Mouse (Mus musculus): ENCODE measurements around the gene Erich4. TPM values are rescaled to one million over a fixed set of nuclear protein-coding genes. Genes with fewer than 3 reads are reported as not detected.
"Not testable (repeated sequence)": the region's sequence is repeated elsewhere in the genome, so short reads cannot be mapped to it uniquely, and the experiment has no call there.

Erich4 gene
- polyA plus RNA-seq, 1 experiment from 2014 or later = not detected

DNA sequence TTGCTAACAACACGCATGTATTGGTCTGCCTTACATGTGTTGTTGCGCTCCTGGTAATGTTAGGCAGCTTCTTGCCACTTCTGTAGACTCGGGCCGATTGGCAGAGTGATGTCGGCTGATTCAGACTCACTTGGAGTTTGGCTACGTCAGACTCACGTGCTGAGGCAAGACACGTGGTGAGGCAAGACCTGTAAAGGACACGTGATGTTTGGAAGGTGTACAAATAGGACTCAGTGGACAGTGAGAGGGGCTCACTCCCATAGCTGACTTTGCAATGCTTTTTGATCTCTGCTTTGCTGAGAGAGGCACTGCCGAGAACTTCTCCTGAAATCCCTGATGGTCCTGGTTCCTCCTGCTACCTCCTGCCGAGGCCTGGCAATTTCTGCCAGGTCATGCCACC, 15.0 kb downstream of the Erich4 start:
- Histone ChIP-seq H3K27ac (no peak overlapping the region), H3K4me3 (no peak overlapping the region), H3K27me3 (no peaks in the 10 kb centered on the region), H3K9ac (no peak overlapping the region), H3K4me1 (no peaks in the 10 kb centered on the region), H3K4me2 (replicated peaks) (no peak overlapping the region), H3K36me3 (no peaks in the 10 kb centered on the region), H3K9me3 (replicated peaks) (no peaks in the 10 kb centered on the region)
- WGBS = 89% methylated on average over 11 of the region's 11 CpGs
- ATAC-seq (ENCODE audit: low FRiP score) = no peak

DNA sequence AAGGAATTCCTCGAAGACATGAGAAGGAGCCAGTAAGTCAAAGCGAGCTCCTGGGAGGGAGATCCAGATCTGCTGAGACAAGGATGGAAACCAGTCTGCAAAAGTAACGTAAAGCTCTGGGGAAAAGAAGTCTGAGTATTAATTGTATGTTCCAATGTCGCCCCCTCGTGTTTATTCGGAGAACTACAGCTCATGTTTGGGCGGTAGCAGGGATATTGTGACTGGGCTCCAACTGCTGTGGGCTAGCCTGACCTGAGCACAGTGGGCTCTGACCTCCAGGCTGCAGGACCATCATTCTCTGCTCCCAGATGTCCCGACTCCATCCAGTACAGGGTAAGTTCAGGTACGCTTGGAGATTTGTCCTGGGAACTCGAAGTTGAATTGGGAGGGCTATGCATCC, 16.0 kb downstream of the Erich4 start:
- H3K4me1 ChIP-seq = no peaks in the 10 kb centered on the region
- H3K4me3 ChIP-seq = no peak overlapping the region
- H3K27me3 ChIP-seq = no peaks in the 10 kb centered on the region
- no peaks in the 10 kb centered on the region for H3K9me3 ChIP-seq (replicated peaks)
- H3K36me3 ChIP-seq = no peaks in the 10 kb centered on the region
- H3K27ac ChIP-seq = no peak overlapping the region
- WGBS = 10% methylated on average over 10 of the region's 10 CpGs
- ATAC-seq (ENCODE audit: low FRiP score) = no peak
- no peak overlapping the region for H3K9ac ChIP-seq
- H3K4me2 ChIP-seq (replicated peaks) = no peak overlapping the region

DNA sequence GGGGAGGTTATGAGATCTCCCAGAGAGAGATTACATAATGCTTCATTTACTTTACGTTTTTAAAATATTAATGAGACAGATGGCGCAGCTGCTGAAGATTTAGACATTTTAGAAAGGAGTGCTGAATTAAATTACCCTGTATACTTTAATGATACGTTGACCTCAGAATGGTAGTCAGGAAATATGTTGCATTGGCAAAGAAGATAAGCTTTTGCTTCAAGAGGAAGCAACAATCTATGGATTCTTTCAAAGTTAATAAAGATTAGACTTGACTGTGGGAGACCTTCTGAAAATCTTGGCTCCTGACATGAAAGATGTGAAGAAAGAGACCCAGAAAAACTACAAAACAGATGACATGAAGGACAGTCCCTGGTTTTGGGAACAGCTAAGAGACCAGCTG, 21.8 kb downstream of the Erich4 start:
- H3K4me2 ChIP-seq (replicated peaks) = no peak overlapping the region

GRCm38 (mm10) chr7:25591226-25591625, 24.5 kb downstream of the Erich4 start:
- Histone ChIP-seq H3K4me3 (no peak overlapping the region), H3K4me2 (replicated peaks) (no peak overlapping the region)
- WGBS = 89% methylated on average over 2 of the region's 2 CpGs

More for the DNA sequence above, 21.8 kb downstream of the Erich4 start:
- 87% methylated on average over 3 of the region's 3 CpGs for WGBS
- no peak overlapping the region for H3K9ac ChIP-seq
- H3K4me1 ChIP-seq = no peaks in the 10 kb centered on the region
- H3K36me3 ChIP-seq = no peaks in the 10 kb centered on the region
- H3K27me3 ChIP-seq = no peaks in the 10 kb centered on the region
- H3K4me3 ChIP-seq = no peak overlapping the region
- H3K27ac ChIP-seq = no peak overlapping the region
- H3K9me3 ChIP-seq (replicated peaks) = no peaks in the 10 kb centered on the region
- no peak for ATAC-seq (ENCODE audit: low FRiP score)

DNA sequence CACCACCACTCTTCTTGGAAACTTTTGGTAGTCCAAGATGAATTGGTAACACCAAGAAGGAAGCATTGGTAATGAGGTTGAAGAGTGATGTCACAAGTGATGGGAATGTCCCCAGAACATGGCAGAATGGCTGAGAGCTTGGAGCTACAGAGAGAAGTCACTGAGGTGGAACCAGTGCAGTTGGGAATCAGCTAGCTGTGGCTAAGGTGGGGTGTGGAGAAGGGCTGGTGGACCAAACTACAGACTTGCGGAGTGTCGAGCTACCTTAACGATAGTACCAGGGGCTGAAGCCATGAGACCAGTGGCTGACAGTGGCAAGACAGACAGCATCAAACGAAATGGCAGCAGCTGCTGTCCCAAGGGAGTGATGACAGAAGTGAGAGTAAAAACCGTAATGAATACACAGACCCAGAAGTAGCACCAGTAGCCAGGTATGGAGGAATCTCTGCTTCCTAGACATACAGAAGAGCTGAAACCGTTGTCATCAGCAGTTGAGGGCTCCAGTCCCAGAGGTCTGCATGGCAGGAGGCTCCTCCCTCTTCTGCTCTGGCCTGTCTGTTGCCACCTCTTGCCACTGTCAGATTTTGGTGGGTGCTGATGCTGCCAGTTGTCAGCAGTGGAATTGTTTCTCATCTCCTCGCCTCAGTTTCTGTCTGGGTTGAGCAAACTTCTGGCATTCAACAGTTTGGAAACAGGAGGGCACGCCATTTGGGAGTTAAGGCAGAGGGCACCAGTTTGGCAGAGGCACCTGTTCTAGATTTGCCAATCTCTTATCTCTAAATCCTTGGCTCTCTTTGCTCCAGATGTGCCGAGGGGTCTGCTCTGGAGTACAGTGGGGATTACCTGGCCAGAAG, 30.1 kb downstream of the Erich4 start:
- WGBS = 83% methylated on average over 9 of the region's 9 CpGs
- no peaks in the 10 kb centered on the region for H3K27me3 ChIP-seq
- no peak overlapping the region for H3K4me3 ChIP-seq
- no peak overlapping the region for H3K4me2 ChIP-seq (replicated peaks)
- H3K27ac ChIP-seq = no peak overlapping the region
- H3K36me3 ChIP-seq = no peaks in the 10 kb centered on the region
- H3K4me1 ChIP-seq = no peaks in the 10 kb centered on the region
- no peak overlapping the region for H3K9ac ChIP-seq
- H3K9me3 ChIP-seq (replicated peaks) = no peaks in the 10 kb centered on the region
- ATAC-seq (ENCODE audit: low FRiP score) = no peak

More at GRCm38 (mm10) chr7:25591226-25591625, 24.5 kb downstream of the Erich4 start:
- no peak for ATAC-seq (ENCODE audit: low FRiP score)
- Histone ChIP-seq H3K27ac (no peak overlapping the region), H3K9ac (no peak overlapping the region), H3K36me3 (no peaks in the 10 kb centered on the region), H3K4me1 (no peaks in the 10 kb centered on the region), H3K9me3 (replicated peaks) (no peaks in the 10 kb centered on the region), H3K27me3 (no peaks in the 10 kb centered on the region)

GRCm38 (mm10) chr7:25584651-25585050, 31.0 kb downstream of the Erich4 start:
- H3K27me3 ChIP-seq = no peaks in the 10 kb centered on the region
- WGBS = 90% methylated on average over 5 of the region's 5 CpGs
- no peak overlapping the region for H3K4me3 ChIP-seq
- H3K4me2 ChIP-seq (replicated peaks) = no peak overlapping the region
- no peak overlapping the region for H3K9ac ChIP-seq
- H3K27ac ChIP-seq = no peak overlapping the region
- no peak for ATAC-seq (ENCODE audit: low FRiP score)
- no peaks in the 10 kb centered on the region for H3K9me3 ChIP-seq (replicated peaks)
- no peaks in the 10 kb centered on the region for H3K4me1 ChIP-seq
- no peaks in the 10 kb centered on the region for H3K36me3 ChIP-seq

DNA sequence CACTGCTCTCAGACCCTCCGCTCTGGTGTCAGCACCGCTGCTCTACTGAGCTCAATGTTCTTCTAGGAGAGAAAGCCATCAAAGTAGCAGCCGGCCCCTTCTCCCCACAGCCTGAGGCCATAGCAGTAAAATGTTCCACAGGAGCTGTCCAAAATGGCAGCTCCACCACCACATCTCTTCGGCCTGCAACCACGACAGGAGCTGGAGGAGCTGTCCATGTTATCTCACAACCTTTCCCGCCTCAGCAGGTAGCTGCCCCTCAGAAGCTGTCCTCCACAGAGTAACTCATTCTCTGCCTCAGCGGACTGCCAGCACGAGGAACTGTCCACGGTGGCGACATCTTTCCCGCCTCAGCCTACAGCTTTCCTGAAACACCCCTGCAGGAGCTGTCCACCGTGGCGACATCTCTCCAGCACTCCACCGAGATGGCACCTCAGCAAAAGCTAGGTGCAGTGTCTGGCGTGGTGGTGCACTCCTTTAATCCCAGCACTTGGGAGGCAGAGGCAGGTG, 33.3 kb downstream of the Erich4 start:
- H3K27ac ChIP-seq = no peak overlapping the region
- H3K4me2 ChIP-seq (replicated peaks) = no peak overlapping the region
- WGBS = 91% methylated on average over 15 of the region's 15 CpGs
- no peaks in the 10 kb centered on the region for H3K36me3 ChIP-seq
- no peak overlapping the region for H3K4me3 ChIP-seq
- H3K9me3 ChIP-seq (replicated peaks) = no peaks in the 10 kb centered on the region
- no peaks in the 10 kb centered on the region for H3K4me1 ChIP-seq
- H3K27me3 ChIP-seq = no peaks in the 10 kb centered on the region
- ATAC-seq (ENCODE audit: low FRiP score) = no peak
- H3K9ac ChIP-seq = no peak overlapping the region

DNA sequence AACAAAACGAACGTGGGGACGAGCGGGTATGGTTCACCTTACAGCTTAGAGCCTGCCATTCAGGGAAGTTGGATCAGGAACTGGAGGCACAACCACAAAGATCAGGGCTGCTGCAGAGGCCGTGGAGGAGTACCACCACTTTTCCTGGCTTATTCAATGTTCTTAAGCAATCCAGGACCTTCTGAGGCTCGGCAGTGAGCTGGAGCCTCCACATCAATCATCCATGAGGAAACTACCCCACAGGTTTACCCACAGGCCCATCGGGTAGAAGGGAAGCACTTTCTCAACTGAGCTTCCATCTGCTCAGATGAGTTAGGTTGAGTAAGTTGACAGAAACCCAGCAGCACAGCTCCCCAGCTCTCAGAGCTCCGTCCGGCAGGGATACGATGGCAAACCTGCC, 36.3 kb downstream of the Erich4 start:
- no peak overlapping the region for H3K27ac ChIP-seq
- no peaks in the 10 kb centered on the region for H3K9me3 ChIP-seq (replicated peaks)
- H3K36me3 ChIP-seq = no peaks in the 10 kb centered on the region
- no peak overlapping the region for H3K4me2 ChIP-seq (replicated peaks)
- no peaks in the 10 kb centered on the region for H3K4me1 ChIP-seq
- H3K9ac ChIP-seq = no peak overlapping the region
- no peak overlapping the region for H3K4me3 ChIP-seq
- 91% methylated on average over 10 of the region's 10 CpGs for WGBS
- no peak for ATAC-seq (ENCODE audit: low FRiP score)
- no peaks in the 10 kb centered on the region for H3K27me3 ChIP-seq

GRCm38 (mm10) chr7:25576793-25577437, 38.8 kb downstream of the Erich4 start:
- H3K36me3 ChIP-seq; H3K4me1 ChIP-seq; ATAC-seq (ENCODE audit: low FRiP score); H3K9me3 ChIP-seq (replicated peaks); H3K27ac ChIP-seq; H3K27me3 ChIP-seq; H3K9ac ChIP-seq; H3K4me2 ChIP-seq (replicated peaks); H3K4me3 ChIP-seq: not testable (repeated sequence)
- 81% methylated on average over 14 of the region's 14 CpGs for WGBS

DNA sequence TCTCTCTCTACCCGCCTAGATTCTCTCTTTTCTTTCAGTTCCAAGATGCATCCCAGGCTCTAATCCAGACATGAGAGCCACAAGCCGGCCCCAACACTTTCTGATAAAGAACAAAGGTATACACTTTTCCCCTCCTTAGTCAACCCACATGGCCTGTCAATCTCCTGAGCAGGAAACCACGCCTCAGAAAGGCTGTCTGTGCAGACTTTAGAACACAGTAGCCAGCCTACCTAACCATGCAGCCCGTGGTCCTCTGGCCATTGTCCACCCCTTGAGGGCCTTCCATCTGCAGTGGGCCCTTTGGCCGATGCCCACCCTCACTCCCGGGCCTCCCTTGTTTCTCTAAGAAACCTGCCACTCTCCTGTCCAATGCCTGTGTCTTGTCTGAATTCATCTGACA, 39.4 kb downstream of the Erich4 start:
- H3K4me2 ChIP-seq (replicated peaks); H3K36me3 ChIP-seq; H3K4me3 ChIP-seq; H3K4me1 ChIP-seq; H3K9me3 ChIP-seq (replicated peaks); H3K9ac ChIP-seq; ATAC-seq (ENCODE audit: low FRiP score); H3K27ac ChIP-seq; H3K27me3 ChIP-seq: not testable (repeated sequence)
- WGBS = 41% methylated on average over 6 of the region's 6 CpGs

DNA sequence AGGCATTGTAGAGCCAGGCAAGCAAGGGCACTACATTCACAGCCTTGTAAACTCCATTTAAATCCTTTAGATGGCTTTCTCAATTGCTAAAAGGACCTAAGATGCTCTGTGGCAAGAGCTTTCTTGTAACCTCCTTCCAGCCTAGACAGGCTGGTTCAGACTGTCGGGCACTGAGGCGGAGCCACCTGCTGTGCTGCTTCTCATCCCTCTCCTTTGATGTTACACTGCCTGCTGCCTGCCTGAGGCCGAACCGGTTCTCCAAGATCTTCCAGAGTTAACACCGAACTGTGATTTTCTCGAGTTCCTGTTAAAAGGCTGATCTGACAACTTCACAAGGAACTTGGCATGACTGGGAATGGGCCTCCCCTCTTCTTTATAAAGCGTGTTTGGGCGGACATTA, 39.8 kb downstream of the Erich4 start:
- 14% methylated on average over 8 of the region's 8 CpGs for WGBS
- H3K27ac ChIP-seq = no peak overlapping the region
- H3K4me1 ChIP-seq = no peaks in the 10 kb centered on the region
- H3K4me3 ChIP-seq = no peak overlapping the region
- ATAC-seq (ENCODE audit: low FRiP score) = no peak
- H3K36me3 ChIP-seq = no peaks in the 10 kb centered on the region
- H3K4me2 ChIP-seq (replicated peaks) = no peak overlapping the region
- H3K27me3 ChIP-seq = no peaks in the 10 kb centered on the region
- H3K9me3 ChIP-seq (replicated peaks) = no peaks in the 10 kb centered on the region
- H3K9ac ChIP-seq = no peak overlapping the region

DNA sequence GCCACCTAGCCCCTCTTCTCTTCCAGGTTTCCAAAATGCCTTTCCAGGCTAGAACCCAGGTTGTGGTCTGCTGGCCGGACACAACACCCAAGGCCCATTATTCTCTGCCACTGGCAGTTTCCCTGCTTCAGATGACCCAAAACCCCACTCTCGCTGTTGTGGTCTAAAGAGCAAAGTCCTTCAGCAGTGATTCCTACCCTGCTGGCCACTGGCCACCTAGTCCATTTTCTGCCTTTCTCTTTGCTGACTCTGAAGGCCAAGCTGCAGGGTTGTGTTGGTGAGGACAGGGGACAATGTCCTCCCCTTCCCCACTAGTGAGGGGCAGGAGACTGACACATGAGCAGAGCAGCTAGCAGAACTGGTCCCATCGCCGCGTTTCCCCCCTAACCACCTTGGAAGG, 40.6 kb downstream of the Erich4 start:
- no peaks in the 10 kb centered on the region for H3K9me3 ChIP-seq (replicated peaks)

DNA sequence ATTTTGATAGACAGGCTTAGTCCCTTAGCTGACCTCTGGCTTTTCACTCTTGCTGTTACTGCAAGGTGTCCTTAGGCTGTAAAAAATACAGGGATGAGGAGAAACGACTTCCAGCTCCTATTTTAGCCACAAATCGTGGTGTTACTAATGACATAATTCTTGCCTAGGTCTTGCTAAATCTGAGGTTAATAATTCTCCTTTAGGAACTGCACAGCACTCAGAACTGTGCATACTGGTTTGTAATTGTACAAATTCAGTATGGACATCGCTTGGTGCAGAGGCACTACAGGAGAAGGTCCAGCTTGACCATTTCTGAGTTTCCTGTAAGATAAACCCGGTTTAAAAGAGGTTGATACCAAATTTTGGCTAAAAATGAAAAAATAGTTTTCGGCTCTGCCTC, 41.9 kb downstream of the Erich4 start:
- WGBS = 80% methylated on average over 5 of the region's 5 CpGs
- H3K9me3 ChIP-seq (replicated peaks); ATAC-seq (ENCODE audit: low FRiP score); H3K4me2 ChIP-seq (replicated peaks); H3K36me3 ChIP-seq; H3K27ac ChIP-seq; H3K9ac ChIP-seq; H3K4me3 ChIP-seq; H3K27me3 ChIP-seq; H3K4me1 ChIP-seq: not testable (repeated sequence)

More for the DNA sequence above, 40.6 kb downstream of the Erich4 start:
- ATAC-seq (ENCODE audit: low FRiP score) = no peak
- Histone ChIP-seq H3K4me2 (replicated peaks) (no peak overlapping the region), H3K4me1 (no peaks in the 10 kb centered on the region), H3K36me3 (no peaks in the 10 kb centered on the region), H3K27me3 (no peaks in the 10 kb centered on the region), H3K4me3 (no peak overlapping the region), H3K9ac (no peak overlapping the region), H3K27ac (no peak overlapping the region)
- WGBS = 82% methylated on average over 5 of the region's 5 CpGs

Data from hindbrain, embryonic 12.5 days (tissue).